Mouse (Mus musculus): ENCODE data around the gene Eno2. TPM values are rescaled to one million over a fixed set of nuclear protein-coding genes. Genes with fewer than 3 reads are reported as not detected.

The Eno2 gene
- polyA plus RNA-seq, 1 experiment from 2014 or later: 4.3 TPM

GRCm38 (mm10) chr6:124744755-124745321, 24.6 kb downstream of the Eno2 start:
- Histone ChIP-seq H3K9ac (ENCODE audit: low read length) (peak overlapping the region; percentile 48), H3K4me1 (replicated peaks; ENCODE audit: control insufficient read depth, insufficient read depth) (peaks cover 2% of the 10 kb centered on the region; the same call in 1 of the 2 replicates), H3K36me3 (ENCODE audit: control insufficient read depth, insufficient read depth, low read length) (peaks cover 22% of the 10 kb centered on the region), H3K27ac (replicated peaks) (peak overlapping the region; percentile 49), H3K4me2 (replicated peaks; ENCODE audit: low read depth) (peak overlapping the region; percentile 100), H3K9me3 (ENCODE audit: control insufficient read depth, low read length) (no peaks in the 10 kb centered on the region), H3K4me3 (ENCODE audit: low read depth, low read length) (peak overlapping the region; percentile 59; the same call in 1 of the 2 replicates), H3K27me3 (ENCODE audit: control insufficient read depth, insufficient read depth, low read length) (no peaks in the 10 kb centered on the region)
- WGBS: 70% methylated on average over 26 of the region's 26 CpGs
- no peak for DNase-seq (ENCODE audit: low spot score)
- TF ChIP-seq CTCF (IDR thresholded peaks at IDR 0.05; ENCODE audit: low read depth): no peak
- no peak for TF ChIP-seq EP300 (optimal IDR thresholded peaks at IDR 0.05)
- ATAC-seq (ENCODE audit: low FRiP score, low TSS enrichment): peak; percentile 0; the same call in 1 of the 2 replicates

DNA sequence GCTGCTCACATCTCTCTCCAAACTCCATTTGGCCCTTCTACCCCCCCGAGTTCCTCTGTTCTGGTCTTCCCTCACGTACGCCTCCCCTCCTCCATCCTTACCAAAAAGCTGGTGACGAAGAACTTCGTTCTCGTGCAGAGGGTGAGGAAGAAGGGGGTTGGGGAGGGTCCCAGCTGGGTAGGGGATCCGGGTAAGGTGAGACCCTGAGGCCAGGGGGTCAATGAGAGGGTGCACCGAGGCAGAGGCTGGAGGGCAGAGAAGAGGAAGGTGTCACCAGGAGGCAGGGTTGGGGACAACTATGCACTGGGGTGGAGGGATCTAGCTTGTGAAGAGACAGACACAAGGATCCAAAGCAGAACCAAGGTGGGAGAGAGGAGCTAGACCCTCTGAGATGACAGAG, 25.8 kb downstream of the Eno2 start:
- no peak for ATAC-seq (ENCODE audit: low FRiP score, low TSS enrichment)
- no peak overlapping the region for H3K27ac ChIP-seq (replicated peaks)
- TF ChIP-seq EP300 (optimal IDR thresholded peaks at IDR 0.05): no peak
- no peak for TF ChIP-seq CTCF (IDR thresholded peaks at IDR 0.05; ENCODE audit: low read depth)
- H3K9me3 ChIP-seq (ENCODE audit: control insufficient read depth, low read length): no peaks in the 10 kb centered on the region
- peaks cover 3% of the 10 kb centered on the region; the same call in 1 of the 2 replicates for H3K4me1 ChIP-seq (replicated peaks; ENCODE audit: control insufficient read depth, insufficient read depth)
- peaks cover 15% of the 10 kb centered on the region for H3K36me3 ChIP-seq (ENCODE audit: control insufficient read depth, insufficient read depth, low read length)
- WGBS: 91% methylated on average over 8 of the region's 8 CpGs
- H3K9ac ChIP-seq (ENCODE audit: low read length): 0 out of 2 replicates have a peak overlapping the region, but pooled peaks have one; percentile 23
- no peak overlapping the region for H3K4me2 ChIP-seq (replicated peaks; ENCODE audit: low read depth)
- no peak for DNase-seq (ENCODE audit: low spot score)
- no peaks in the 10 kb centered on the region for H3K27me3 ChIP-seq (ENCODE audit: control insufficient read depth, insufficient read depth, low read length)
- H3K4me3 ChIP-seq (ENCODE audit: low read depth, low read length): no peak overlapping the region

GRCm38 (mm10) chr6:124742839-124743514, 26.5 kb downstream of the Eno2 start:
- DNase-seq (ENCODE audit: low spot score) (no peak), ATAC-seq (ENCODE audit: low FRiP score, low TSS enrichment) (no peak)
- 91% methylated on average over 15 of the region's 15 CpGs for WGBS
- Histone ChIP-seq H3K4me3 (ENCODE audit: low read depth, low read length) (no peak overlapping the region), H3K36me3 (ENCODE audit: control insufficient read depth, insufficient read depth, low read length) (peaks cover 15% of the 10 kb centered on the region), H3K27ac (replicated peaks) (no peak overlapping the region), H3K4me1 (replicated peaks; ENCODE audit: control insufficient read depth, insufficient read depth) (peaks cover 3% of the 10 kb centered on the region; the same call in 1 of the 2 replicates), H3K4me2 (replicated peaks; ENCODE audit: low read depth) (no peak overlapping the region), H3K9ac (ENCODE audit: low read length) (no peak overlapping the region), H3K9me3 (ENCODE audit: control insufficient read depth, low read length) (no peaks in the 10 kb centered on the region), H3K27me3 (ENCODE audit: control insufficient read depth, insufficient read depth, low read length) (no peaks in the 10 kb centered on the region)
- TF ChIP-seq CTCF (IDR thresholded peaks at IDR 0.05; ENCODE audit: low read depth): no peak

DNA sequence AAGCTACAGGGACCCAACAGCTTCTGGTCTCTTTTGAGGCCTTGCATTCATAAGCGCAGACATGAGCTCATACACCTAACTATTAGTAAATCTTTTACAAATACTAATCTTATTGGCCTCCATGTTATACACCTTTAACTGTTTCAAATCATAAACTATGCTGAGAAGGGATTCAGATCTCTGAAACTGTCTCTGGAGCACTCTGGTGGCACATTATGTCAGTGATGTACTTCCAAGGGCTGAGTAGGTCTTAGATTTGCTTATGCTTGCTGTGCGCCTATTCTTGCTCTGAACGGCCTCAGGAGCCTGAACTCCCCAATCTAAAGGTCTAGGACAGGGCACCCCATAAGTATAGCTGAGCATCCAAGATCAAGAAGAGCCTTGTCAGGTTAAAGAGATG, 27.6 kb downstream of the Eno2 start:
- peak overlapping the region; percentile 78 for H3K9ac ChIP-seq (ENCODE audit: low read length)

DNA sequence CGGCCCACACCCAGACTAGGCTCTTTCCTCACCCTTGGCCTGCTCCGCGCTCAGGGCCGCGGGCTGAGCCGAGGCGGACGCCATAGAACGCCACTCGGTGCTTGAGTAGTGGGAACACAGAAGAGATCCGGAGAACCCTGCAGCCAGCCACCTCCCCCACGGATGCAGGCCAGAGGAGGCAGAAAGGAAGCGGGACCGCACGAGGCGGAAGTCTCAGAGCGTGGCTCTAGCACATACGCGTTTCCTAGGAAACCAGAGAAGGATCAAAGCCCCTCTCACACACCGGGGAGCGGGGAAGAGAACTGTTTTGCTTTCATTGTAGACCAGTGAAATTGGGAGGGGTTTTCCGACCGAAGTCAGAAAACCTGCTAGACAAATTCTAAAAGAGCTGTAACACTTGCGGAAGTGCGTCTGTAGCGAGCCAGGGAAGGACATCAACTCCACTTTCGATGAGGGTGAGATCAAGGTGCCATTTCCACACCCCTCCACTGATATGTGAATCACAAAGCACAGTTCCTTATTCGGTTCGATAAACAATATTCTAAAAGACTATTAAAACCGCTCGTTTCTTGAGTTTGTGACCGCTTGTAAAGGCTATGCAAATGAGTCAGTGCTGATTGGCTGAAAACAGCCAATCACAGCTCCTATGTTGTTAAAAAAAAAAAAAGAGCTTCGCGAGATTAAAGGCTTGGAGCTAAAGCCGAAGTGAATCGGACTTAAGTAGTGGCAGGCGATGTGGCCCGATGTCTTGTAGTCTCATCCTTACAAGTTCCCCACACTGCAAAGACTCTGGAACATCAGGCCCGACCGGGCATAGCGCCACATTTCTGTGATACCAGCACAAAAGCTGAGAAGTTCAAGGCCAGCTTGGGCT, 28.3 kb downstream of the Eno2 start, which contains the start of gene Grcc10:
Gene Grcc10, minus strand, starts transcription at position 487 of the 874 bp plus-strand sequence.
- H3K9me3 ChIP-seq (ENCODE audit: control insufficient read depth, low read length): no peaks in the 10 kb centered on the region
- peak within 1 kb of the TSS; percentile 78 for H3K9ac ChIP-seq (ENCODE audit: low read length)
- under 1% methylated on average over 41 of the region's 41 CpGs for WGBS
- H3K4me3 ChIP-seq (ENCODE audit: low read depth, low read length): peak within 1 kb of the TSS; percentile 54
- peaks cover 3% of the 10 kb centered on the region; the same call in 1 of the 2 replicates for H3K4me1 ChIP-seq (replicated peaks; ENCODE audit: control insufficient read depth, insufficient read depth)
- TF ChIP-seq CTCF (IDR thresholded peaks at IDR 0.05; ENCODE audit: low read depth): no peak
- peak; percentile 68 for TF ChIP-seq EP300 (optimal IDR thresholded peaks at IDR 0.05)
- peak within 1 kb of the TSS; percentile 98 for H3K27ac ChIP-seq (replicated peaks)
- H3K4me2 ChIP-seq (replicated peaks; ENCODE audit: low read depth): peak within 1 kb of the TSS; percentile 92
- peaks cover 11% of the 10 kb centered on the region for H3K36me3 ChIP-seq (ENCODE audit: control insufficient read depth, insufficient read depth, low read length)
- ATAC-seq (ENCODE audit: low FRiP score, low TSS enrichment): peak; percentile 71
- H3K27me3 ChIP-seq (ENCODE audit: control insufficient read depth, insufficient read depth, low read length): no peaks in the 10 kb centered on the region
- DNase-seq (ENCODE audit: low spot score): peak; percentile 88

More for the DNA sequence above, 27.6 kb downstream of the Eno2 start:
- no peaks in the 10 kb centered on the region for H3K27me3 ChIP-seq (ENCODE audit: control insufficient read depth, insufficient read depth, low read length)
- H3K4me1 ChIP-seq (replicated peaks; ENCODE audit: control insufficient read depth, insufficient read depth): peaks cover 3% of the 10 kb centered on the region; the same call in 1 of the 2 replicates
- no peak for ATAC-seq (ENCODE audit: low FRiP score, low TSS enrichment)
- 68% methylated on average over 3 of the region's 3 CpGs for WGBS
- H3K4me3 ChIP-seq (ENCODE audit: low read depth, low read length): peak overlapping the region; percentile 54; the same call in 1 of the 2 replicates
- no peak for DNase-seq (ENCODE audit: low spot score)
- H3K36me3 ChIP-seq (ENCODE audit: control insufficient read depth, insufficient read depth, low read length): peaks cover 11% of the 10 kb centered on the region
- peak overlapping the region; percentile 98 for H3K27ac ChIP-seq (replicated peaks)
- H3K4me2 ChIP-seq (replicated peaks; ENCODE audit: low read depth): peak overlapping the region; percentile 92
- no peak for TF ChIP-seq EP300 (optimal IDR thresholded peaks at IDR 0.05)
- TF ChIP-seq CTCF (IDR thresholded peaks at IDR 0.05; ENCODE audit: low read depth): no peak
- H3K9me3 ChIP-seq (ENCODE audit: control insufficient read depth, low read length): no peaks in the 10 kb centered on the region

Measured in stomach, postnatal 0 days (tissue).